Mouse (Mus musculus): ENCODE data around the gene Efna5.

Gene Efna5

DNA sequence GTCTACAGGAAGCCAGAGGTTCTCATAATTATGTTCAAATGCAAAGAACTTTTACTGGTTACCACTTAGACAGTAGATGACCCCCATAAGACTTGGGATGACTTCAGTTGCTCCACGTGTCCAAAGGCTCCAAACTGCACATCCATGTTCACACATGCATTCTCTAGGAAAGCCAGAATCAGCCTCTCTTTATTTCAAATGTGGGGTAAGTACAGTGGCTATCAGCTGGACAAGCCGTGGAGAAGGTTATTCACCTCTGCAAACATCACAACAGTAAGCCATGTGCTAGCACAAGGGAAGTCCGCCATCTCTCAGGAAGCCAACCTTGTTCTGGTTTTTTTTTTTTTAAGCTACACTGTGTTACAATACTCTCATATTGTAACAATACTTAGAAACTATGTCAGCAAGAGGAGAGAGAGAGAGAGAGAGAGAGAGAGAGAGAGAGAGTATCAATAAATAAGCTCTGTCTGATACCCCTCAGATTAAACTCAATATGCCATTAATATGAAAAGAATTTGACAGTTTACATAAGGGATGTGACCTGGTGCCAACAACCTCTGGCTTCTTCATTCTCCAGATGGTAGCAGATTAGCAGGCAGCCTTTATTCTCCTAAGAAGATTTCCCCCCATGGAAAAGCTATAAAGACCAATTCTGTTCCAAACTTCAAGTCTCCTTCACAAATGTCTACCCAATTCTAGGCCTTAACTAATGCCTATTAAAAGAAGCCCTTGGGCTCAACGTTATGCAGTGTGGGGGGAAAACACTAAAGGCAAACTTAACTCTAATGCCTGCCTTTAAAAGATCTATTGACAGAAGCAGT lies 95.1 kb downstream of the Efna5 start:
- no peak for DNase-seq

DNA sequence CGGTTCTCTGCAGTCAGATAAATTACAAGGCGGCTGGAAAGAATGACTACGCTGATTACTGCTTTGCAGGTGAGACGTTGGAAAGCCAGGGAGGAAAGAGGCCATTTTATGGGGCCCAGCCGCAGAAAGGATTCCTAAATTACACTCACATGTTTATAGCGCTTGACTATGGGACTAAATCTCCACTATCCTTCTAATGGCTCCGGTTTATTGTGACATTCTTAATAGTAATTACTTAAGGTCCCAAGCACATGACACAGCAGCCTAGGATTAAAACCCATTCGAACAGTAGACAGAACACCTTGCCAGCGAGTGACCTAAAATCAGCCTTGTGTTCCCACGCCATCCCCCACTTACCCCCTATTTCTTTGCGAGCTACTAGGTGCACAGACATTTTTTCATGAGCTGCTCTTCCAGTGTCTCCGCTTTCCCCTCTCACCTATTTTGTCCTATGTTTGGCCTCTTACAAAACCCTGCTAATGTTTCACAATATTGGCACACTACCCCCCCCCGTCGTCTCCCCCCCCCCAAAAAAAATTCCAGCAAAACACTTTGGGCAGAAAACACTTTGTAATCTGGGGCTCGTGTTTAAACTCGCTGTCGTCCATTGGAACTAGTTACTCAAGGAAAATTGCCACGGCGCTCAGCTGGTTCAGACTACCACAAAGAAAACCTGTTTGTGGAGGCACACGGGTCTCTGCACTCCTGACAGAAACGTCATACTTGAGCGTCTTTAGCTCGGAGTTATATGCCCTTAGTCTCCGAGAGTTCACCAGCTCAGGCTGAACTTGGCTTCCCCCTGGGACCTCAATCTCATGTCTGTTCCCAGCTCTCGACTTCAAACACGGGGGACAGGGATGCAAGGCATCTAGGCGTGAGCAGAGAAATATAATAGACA lies 96.6 kb downstream of the Efna5 start:
- no peak for DNase-seq

DNA sequence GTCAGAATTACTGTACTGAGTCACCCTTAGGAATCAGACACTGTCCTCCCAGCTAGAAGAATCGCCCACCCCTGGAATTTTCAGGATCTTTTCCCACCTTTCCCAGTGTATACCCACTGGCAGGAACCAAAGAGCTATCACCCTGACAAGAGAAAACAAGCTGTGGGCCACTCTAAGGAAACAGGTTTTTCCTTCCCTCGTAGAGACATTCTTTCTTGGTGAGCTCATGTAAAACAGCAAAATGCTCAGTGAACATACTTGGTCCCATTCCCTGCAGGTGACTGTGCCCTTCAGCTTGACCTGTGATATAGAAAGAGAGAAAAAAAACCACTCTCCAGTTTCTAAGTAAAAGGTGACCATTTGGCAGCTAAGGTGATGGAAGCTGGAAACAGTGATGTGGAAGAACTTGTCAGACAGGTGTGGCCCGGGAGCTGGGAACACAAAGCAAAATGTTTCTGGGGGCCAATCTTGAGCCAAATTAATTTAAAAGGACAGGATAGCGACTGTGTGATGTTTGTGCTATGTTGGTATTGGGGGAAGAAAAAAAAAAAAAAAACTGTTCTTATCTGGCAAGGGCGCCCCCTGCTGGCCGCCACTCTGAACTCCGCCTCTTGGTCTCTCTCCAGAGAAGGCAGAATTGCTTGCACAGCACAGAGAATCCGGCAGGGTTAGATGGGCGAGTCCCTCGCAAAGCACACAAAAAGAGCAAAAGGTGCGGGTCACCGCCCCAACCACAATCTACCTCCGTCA lies 97.4 kb downstream of the Efna5 start:
- peak; percentile 64 for DNase-seq

- DNase-seq: no peak
Measured at GRCm38 (mm10) chr17:62782826-62783404, 98.2 kb downstream of the Efna5 start.

DNA sequence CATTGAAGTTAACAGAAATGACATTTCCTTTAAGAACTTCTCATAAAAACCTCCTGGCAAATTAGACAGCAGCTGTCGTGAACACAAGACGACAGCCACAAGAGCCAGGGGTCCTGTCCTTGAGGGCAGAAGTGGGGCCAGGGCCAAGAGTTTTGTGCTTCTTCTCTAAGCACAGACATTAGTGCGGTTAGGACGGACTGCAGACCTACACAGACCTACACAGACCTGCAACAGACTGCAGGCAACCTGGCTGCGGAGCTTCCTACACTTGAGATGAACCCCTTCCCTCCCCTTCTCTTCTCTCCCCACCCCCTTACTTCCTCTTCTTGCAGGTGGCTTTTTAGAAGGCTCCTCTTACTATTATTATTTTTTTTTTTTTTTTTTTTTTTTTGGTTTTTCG lies 100.0 kb downstream of the Efna5 start:
- no peak for DNase-seq

DNA sequence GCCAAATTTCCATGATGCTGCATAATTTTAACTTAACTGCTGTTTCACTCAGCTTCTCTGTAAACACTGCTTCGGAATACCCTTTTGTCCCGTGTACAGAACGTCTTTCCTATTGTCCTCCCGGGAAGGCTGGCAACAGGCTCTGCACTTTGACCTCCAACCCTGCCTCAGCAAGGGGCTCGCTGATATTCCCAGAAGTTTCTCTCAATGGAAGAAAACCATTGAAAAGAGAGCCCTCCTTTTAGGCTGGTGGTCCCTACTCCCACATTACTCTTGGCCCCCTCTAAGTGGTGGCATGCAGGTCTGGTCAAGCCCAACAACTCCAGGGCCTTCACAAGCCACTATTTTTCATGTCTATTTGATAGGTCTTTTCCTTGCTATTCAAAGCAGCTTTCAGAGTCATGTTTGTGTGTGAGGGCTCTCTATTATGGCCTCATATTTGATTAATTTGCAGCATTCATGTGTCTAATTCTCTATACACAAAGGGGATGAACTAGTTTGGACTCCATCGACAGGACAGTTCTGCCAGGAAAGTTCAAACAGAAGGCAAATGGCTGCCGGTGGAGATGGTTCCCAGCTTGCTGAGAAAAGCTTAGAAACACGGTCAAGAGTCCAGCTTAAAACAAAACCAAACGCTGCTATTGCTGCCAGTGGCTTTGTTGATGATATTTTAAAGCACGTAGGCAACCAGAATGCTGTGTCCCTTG lies 103.1 kb downstream of the Efna5 start:
- no peak for DNase-seq

DNA sequence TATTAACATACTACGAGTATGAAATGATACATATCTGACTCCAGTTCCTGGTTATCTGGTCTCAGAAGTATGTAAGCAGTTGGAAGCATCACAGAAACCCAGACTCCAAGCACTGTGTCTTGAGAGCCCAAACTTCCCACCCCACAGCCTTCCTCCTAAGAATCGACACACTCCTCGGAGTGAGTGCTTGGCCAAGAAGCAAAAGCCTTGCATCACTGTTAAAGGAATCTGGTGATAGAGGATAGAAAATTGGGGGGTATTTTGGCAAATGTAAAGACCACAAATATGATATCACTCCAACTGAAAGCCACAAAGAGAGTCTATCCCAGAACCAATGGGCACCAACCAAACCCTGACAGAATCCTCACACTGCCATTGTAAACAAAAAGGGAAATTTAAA lies 104.4 kb downstream of the Efna5 start:
- DNase-seq: no peak

DNA sequence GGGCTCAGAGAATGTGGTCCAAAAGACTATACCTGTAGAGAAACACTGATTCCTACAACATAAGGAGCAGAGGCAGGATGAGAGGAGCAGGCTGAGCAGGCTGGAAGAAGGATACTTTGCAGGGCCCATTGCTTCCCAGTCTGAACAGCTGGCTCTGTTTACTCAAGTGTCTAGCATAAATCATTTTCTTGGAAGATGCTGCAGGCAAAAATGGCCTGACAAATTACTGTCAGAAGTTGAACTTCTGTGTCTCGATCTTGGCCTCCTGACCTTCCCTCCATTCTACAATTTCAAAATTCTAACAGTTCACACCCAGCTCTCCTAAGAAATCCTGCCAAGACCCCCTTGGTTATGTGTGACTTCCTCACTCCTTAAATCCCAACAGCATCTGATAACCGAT lies 105.1 kb downstream of the Efna5 start:
- DNase-seq: no peak

DNA sequence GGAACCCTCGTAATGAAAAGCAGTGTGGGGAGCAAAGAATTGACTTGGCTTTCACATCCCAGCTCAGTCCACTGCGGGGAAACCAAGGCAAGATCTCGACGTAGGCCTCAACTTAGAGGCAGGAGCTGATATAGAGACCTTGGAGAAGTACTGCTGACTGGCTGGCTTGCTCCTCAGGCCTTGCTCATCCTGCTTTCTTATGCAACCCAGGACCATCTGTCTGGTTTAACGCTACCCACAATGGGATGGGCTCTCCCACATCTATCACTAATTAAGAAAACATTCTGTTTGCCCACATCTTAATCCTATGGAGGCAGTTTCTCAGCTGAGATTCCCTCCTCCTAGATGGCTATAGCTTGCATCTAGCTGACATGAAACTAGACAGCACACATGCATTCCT lies 105.7 kb downstream of the Efna5 start:
- DNase-seq: no peak

DNA sequence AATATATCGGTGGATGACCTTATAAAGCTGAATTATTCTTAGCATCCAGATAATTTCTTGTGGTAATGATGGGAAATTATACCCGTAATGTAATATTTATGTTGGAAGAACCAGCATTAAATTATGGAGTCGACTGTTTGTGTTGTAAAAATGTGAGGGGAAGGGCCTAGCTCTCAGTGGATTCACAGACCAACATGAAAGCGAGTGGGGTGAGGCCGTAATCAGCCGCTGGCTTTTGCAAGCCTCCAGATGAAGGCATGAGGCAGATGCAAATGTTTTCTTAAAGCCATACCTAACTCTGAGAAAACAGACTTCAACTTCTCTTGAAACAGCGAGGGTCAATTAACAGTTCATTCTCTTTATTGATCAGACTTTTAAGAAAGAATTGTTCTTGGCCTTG lies 106.4 kb downstream of the Efna5 start:
- DNase-seq: no peak

DNA sequence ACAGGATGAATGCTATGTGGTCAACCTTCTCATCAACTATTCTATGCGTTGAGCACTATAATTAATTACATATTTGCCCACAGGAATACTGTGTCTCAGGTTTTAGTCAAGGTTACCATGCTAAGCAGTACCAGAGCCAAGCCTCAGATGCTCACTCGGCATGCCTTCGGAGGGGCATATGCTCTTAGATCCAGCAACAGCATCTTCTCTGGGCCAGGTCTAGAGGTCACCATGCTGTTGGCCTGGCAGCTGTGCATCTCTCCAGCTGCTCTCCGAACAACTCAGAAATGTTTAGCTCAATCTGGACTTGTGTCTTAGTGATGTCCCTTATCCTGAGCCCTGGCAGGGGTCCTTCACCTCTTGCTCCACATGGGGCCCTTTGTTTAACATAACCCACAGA lies 114.4 kb downstream of the Efna5 start:
- DNase-seq: no peak

DNA sequence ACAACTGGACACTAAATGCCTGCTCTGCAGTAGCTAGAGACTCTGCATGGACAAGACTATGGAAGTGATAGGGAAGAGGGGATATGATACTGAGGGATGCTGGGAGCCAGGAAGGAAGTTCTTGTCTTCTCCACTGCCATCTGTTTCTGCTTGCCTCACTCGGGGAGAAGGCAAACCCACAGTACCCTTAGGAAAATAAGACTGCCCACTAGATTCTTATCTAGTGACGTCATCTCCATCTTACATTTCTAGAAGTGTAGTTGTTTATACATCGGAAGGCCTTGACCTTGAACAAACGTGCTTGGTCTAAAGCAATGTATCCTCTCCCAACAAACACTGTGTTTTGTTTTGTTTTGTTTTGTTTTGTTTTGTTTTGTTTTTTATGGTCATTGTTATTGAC lies 116.0 kb downstream of the Efna5 start:
- no peak for DNase-seq

DNA sequence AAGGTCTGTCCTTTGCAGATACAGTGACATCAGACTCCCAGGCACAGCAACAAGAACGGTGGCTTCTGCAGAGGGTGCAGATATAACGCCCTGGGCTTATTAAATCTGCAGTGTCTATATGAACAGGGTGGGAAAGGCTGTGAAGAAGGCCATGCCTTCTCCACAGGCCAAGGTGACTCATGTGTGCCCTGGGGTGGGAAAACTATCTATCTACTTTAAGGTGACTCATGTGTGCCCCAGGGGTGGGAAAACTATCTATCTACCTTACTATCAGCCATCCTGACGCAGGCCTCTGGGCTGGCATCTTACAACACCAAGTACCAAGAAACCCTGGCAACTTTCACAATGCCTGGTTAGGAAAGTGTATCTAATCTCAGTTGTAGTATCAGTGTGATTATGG lies 124.2 kb downstream of the Efna5 start:
- no peak for DNase-seq

- no peak for DNase-seq
Measured at GRCm38 (mm10) chr17:62755635-62756034, 125.5 kb downstream of the Efna5 start.

GRCm38 (mm10) chr17:62754638-62755037 lies 126.5 kb downstream of the Efna5 start:
- no peak for DNase-seq

- no peak for DNase-seq
Measured at GRCm38 (mm10) chr17:62752381-62752889, 128.7 kb downstream of the Efna5 start.

GRCm38 (mm10) chr17:62750647-62751046 lies 130.5 kb downstream of the Efna5 start:
- DNase-seq: no peak

DNA sequence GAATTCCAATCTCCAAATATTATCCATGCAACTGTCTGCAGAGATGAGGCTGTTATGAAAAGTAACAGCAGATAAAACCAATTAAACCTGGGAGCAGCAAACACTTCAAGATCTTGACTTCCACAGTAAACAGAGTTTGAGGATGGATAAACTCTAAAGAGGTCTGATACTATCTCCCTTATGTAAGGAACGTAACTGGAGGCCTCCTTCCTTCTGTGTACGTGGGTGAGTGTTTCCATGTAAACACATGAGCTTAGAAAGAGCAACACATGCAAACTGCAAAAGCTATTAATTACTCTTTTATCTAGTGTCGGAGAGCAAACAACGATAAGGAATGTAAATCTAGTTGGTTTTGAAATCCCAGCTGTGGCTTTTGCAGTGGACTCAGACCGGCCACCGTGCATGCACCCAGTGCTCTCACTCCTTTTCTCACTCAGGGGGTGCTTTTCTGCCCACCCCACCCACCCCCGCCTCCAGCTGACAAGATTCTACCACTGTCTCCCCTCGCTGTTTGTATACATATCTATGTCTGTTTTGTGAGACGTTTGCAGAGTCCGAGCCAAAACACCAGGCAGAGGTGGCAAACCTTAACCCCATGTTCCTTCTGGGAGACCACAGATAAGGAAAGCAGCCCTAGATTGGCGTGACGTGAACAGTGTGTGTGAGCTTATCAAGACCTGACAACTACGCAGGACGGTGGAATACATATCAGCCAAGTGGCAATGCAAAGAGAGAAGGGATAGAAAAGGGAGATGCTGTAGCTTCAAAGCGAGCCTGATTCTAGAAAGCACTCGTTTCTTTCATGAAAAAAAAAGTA lies 132.1 kb downstream of the Efna5 start:
- no peak for DNase-seq

GRCm38 (mm10) chr17:62747381-62747780 lies 133.7 kb downstream of the Efna5 start:
- DNase-seq: no peak

DNA sequence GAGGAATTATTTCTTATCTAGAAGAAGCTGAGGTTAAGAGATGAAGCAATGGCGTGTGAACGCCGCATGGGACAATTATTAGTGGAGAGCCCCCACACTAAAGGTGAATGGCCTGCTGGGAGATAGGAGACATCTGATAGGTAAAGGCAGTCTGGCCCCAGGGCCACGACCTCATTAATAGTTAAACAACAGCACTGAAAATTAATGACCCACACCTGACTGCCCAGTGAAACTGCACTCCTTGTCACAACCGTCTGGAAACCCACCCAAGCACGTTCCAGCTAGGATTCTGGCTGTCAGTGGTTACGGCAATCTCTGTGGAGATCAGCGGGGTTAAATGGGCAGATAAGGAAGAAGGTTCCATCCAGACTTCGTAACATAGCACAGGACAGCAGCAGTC lies 134.3 kb downstream of the Efna5 start:
- DNase-seq: no peak

GRCm38 (mm10) chr17:62745286-62745685 lies 135.8 kb downstream of the Efna5 start:
- DNase-seq: no peak

All from cerebellum, adult 9-10 months (tissue).